Mouse (Mus musculus) right cerebral cortex, postnatal 36 days (tissue): ENCODE data around the gene Fat3.
A peak's percentile ranks its signal among the peaks of the same experiment; 100 is the strongest.

Experiments
- DNase-seq, 2 experiments: peaks; one replicate each; pipeline ENCODE4 v3.0.0; 2022; ENCODE audit warnings: low spot score in 2 of 2, mixed read lengths in 1 of 2

Gene Fat3

DNA sequence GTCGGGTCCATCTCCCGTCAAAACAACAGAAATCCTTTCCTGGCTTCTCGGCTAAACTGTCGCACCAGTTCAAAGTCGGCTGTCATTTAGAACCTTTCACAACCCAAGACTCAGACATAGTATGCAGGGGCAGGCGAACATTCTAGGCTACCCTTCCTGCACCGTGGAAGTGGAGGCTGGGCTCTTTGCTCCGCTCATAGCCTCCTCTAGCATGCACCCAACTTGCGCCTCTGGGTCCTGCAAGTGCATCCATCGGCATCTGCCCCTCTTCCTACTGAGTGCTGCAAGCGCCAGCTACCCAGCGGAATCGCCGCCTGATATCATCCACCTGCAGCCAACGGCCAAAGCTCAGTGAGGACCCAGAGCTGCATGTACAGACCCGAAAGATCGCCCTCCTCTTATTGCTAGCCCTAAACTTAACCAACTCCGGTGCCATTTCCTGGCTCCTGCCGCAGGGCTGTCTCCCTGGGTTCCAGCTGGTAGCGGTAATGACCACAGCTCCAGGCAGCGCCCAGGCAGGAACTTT lies at the start of gene Fat3:
Fat3 (minus strand) TSS at position 100 of the 526 bp plus-strand sequence.
- peak; percentile 35 to 39 for DNase-seq

DNA sequence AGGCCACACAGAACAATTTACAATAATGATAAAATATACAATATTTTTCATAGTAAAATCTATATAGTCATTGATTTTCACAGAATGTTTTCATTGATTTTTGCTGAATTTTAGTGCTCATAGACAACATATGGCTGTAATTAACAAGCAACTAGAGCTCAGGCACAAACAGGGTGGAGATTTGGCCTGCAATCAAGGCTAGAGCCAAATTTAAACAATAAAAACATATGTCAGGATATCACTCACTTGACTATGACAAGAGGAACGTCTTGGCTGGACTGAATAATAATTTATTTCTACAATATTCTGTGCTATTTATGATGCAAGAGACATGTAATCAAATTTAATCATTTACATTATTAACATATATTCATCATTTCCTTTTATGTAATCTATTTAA lies 31.8 kb upstream of the Fat3 start:
- no peak for DNase-seq

DNA sequence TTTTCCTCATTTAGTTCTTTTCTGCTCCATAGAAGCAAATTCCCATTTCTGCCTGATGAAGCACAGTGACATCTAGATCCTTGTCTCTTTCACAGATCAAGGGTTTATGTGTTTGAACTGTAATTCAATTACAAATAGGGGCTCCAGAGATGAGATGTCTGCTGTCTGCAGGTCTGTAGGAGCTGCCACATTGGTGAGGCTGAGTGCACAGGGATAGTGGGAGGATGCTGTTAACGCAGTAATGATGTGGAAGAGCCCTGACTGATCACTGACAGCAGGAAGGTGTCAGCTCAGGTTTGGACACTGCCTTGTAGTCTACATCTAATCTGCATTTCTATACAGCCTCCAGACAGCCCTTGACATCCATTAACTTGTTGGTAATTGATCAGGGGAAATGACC lies 16.5 kb upstream of the Fat3 start:
- no peak for DNase-seq

DNA sequence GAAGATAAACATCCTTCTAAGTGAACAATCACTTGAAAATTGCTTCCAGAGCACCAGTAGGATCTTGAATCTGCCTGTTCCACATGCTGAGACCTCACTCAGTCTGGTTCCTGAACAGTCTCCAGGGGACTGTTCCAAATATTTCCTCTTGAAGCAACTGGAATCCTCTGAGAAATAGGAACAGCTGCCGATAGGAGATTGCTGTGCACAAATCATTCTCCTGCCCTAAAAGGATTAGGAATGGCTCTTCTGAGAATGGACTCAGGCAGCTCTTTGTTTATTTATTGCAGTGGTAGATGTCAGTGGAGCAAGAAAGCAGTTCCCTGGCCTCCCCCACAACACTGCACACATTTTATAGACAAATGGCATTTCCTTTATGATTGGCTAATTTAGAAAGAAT lies 10.9 kb upstream of the Fat3 start:
- DNase-seq = no peak

DNA sequence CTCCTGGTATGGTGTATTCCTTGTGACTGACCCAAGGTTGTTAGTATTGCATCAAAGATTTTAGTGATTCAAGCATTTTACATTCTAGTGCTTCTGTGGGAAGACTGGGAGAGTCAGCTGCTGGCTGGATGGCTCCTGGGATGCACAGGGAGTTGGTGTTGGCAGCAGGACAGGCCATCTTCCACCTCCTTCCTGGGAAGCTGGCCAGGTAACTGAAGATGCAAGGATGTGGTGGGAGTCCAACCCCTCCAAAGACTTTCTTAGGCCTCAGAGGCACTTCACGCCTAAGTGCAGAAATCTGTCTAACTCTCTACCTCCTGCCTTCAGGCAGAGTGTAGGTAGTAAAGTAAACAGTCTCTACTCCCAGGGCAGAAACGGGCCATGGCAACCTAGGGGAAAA lies 2.7 kb upstream of the Fat3 start:
- peak in 1 of 2 experiments; percentile 18 for DNase-seq

DNA sequence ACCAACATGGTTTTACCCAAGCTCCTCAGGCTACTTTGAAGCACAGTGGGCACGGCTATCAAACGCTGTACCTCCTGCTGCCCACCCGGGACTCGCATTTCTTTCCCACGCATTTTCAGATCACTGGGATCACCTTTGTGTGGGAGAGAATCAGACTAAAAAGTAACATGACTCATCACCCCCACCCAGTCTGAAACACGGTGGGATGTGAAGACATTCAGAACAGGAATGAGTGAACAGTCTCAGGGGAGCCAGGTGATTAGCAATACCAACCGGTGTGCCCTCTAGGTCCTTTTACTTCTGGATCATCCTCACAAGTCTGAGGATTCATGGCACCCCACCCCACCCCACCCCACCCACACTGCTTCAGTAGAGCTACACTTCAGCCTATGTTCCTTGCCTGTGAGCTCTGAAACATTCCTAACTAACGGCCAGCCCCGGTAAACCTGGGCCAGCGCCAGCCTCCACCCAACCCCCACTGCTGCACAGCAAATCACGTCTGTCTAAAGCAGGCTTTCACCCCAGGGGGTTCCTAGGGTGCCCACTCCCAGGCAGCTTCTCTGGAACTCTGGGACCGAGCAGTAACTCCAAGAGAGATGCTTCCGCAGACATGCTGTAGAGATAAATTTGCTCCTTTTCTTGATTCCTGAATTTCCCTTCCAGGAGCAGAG lies 1.7 kb upstream of the Fat3 start:
- peak; percentile 10 to 39 for DNase-seq

DNA sequence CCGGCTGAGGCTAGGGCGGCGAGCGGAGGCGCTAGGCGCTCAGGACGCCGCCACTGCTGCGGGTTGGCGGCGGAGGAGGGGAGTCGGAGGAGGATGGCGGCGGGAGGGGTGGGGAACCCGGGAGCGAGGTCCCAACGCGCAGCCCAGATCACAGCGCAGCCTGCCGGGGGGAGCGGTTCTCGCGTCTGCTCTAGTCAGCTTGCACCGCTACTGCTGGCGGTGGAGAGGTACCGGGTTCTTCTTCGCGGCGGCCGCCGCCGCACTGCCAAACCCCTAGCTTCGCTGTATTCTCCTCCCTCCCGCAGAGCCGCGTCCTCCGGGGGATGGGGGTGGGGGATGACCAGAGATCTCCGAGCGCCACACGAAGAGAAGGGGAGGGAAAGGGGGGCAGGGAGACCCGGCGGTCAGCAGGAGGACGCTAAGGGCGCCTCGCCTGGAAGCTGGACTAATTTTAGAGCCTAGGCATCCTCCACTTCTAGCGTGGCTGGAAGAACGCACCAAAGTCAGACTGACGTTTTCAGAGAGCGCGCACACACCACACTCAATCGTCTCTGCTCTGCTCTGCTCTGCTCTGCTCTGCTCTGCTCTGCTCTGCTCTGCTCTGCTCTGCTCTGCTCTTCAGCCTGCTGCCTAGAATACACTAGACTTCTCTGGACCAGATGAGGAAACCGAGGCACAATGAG lies 1.0 kb upstream of the Fat3 start:
- peak; percentile 75 to 77 for DNase-seq

DNA sequence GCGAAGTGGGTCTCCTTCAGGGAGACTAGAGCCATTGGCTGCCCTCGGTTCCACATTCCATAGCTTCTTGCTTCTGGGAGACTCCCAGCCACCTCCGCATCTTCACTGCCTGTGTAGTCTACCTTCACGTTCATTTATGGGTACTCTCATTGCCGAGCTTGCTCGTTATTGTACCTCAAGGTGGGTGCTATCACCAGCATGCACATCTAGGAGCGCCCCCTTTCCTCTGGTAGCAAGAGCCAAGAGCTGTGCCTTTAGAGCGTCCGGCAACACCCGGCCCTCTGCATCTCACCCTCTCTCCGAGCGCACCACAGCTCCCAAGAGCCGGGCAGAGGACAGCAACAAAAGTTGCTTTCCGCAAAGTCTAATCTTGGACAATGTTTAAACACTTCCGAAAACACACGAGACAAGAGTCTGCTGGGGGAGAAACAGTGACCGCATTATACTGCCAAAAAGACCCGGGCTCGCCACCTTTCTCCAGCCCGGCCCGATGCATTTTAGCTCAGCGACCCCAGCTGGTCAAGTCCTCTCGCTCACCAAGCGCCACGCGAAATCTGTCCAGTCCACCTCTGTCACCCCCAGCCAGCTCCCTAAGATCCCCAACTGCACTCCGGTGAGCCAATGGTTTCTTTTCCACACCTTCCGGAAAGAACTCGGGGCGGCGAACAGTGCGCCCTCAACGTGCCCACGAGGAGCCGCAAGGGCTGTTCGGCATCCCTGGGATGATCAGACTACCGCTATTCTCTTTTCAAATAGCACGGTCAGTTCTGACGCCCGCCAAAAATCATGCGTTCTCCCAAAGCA lies 501 bp downstream of the Fat3 start:
- peak; percentile 33 to 49 for DNase-seq

DNA sequence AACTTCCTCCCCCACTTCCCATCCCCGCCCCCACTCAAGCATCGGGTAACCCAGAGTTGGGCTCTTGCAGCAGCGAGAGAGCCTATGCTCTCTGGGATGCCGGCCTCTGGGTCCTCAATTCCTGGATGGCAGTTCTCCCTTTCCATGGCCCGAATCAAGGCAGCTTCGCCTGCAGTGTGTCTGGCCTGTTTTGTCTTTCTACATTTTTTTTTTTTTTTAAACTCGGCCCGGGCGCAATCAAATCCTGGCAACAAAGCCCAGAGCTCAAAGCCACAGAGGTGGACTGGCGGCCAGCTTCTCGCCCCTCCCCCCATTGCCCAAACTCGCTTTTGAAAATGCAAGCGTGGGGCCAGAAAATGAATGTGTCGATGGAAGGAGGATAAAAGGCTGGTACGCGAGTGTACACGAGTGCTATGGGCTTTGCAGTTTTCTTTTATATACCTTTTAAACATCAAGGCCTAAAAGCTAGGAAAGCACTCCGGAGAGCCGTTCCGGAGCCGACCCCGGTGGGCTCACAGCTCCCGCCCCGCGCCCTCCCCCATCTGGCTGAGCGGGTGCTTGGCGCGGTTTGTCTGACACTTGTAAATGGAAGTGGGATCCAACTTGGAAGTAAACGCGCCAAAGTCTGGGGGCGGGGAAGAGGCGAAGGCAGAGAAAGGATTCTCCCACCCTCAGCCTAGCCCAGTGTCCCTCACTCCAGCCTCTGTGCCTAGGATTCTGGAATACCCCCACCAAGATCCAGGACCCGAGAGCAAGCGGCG lies 1.3 kb downstream of the Fat3 start:
- DNase-seq = peak; percentile 62 to 66

DNA sequence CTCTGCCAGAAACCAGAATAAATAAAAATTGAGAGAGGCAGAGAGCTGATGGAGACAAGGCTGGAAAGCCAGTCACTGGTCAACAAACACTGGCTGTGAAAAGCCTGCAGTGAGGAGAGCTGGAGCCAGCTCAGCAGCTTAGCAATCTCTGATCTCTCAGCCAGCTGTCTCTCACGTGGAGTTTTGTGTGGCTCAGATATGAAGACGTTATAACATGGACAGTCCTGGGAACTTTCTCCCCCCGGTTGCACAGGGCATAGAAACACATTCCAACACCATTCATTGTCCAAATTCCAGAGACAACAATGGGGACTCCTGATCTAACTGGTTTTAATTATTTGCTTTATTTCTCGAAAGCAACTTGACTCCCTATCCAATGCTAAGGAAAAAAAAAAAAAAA lies 2.2 kb downstream of the Fat3 start:
- DNase-seq = peak in 1 of 2 experiments; percentile 10

DNA sequence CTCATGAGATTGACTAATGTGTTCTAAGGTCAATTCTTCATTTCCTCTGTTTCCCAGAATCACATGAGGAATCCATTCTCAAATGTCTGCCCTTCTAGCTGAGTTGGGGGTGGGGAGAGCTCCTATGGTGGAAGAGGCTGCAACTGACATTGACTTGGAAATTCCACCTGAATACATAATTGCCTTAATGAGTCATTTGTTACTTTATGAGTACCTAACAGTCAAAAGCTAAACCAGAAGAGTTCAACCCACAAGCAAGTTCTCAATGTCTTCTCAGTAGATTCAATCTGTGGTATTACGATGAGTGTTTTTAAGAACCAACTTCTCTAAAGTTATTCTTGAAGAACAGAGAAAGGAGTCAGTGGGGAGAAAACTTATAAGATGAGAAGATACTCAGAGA lies 3.7 kb downstream of the Fat3 start:
- no peak for DNase-seq

DNA sequence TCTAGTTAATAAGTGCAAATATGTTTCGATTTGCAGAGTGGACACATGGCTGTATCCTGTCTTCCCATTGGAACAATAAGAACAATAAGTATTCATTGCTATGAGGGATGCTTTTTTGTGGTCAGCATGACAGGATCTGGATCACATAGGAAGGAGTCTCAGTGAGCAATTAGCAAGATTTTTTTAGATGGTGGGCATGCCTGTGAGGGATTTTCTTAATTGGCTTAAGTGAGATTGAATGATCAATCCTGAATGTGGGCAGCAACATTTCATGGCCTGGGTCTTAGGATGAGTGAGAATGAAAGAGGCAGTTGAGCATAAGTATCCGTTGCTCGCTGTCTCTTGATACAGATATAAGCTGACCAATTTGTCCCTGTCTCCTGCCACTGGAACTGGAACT lies 4.8 kb downstream of the Fat3 start:
- DNase-seq = no peak

DNA sequence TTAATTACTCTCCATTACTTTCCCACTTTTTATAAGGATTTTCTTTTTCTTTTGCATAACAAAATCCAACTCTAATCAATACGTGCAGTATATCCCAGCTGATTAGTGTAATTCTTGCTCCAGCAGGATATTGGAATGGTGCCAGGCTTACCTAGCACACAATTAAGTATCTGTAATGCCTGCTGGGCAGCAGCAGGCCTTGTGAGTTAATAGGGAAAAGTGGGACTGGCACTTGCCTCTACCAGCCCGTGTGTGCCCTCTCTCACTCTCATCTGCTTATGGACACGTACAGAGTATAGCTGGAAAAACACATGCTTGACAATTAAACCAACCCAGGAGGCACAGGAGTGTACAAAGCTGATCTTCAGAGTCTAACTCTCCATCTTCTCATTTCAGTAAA lies 11.4 kb downstream of the Fat3 start:
- DNase-seq = no peak

DNA sequence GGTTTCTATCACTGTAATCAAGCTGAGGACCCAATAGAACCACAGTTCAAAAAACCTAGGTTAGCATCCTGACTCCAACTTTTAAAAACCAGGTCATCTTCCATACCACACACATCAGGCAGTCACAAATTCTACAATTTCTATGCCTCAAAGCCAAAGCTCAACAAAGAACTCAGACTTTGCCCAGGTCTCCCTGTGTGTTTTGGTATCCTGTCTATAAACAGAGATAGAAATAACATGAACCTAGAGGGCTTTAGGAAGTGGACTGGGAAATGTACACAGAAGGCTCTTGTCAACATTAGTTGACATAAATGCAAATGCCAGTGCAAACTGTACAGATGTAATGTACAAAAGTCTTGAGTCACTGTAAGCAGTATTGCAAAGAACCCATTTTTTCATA lies 13.5 kb downstream of the Fat3 start:
- no peak for DNase-seq

DNA sequence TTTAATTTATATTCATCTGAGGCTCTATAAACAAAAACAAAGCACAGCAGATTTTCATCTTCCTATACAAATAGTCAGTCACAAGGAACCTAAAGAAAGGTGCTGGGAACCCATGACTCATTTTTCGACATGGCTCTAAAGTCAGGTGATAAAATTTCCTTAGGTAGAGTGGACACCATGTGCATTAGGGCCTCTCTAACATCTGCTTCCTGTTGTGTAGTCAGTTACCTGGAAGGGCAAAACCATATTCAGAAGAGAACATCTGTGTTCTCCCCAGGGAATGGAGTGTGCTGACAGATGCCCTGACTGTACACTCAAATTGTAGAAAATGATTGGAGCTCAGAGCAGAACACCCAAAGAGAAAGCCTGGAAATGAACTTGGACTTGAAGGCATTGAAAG lies 14.9 kb downstream of the Fat3 start:
- no peak for DNase-seq

DNA sequence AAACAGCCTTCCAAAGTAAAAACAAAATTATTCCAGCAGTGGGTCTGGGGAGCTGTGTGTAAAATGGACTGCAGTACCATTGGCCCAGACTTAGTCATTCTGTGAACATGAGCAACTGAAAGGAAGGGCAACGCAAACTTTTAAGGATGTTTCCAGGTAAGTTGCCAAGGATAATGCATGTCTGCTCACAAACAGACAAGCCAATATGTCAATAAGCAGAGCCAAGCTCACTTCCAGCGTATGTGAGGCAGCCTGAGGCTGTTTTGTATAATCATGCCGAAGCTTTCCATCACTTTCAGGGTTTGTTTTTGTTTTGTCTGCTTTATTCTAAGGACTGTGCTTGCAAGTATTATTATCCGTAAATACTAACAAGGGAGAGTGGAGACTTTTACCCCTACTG lies 15.9 kb downstream of the Fat3 start:
- DNase-seq = no peak

DNA sequence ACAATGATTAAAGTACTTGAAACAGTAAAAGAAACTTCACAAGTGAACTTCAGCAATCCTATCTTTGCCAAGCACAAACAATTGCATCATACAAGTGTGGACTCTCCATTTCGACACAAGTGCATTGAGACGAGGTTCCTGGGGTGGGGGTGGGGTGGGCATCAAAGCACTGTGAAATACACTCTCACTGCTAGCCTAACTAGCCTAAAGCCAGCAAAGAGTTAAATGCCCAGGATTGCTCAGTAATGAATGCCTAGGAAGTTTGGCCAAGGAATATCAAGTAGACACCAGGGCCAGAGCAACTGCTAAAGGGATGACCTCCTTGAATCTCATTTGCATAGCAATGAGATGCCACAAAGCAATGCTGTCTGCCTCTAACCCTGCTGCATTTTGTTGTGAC lies 16.3 kb downstream of the Fat3 start:
- DNase-seq = no peak

DNA sequence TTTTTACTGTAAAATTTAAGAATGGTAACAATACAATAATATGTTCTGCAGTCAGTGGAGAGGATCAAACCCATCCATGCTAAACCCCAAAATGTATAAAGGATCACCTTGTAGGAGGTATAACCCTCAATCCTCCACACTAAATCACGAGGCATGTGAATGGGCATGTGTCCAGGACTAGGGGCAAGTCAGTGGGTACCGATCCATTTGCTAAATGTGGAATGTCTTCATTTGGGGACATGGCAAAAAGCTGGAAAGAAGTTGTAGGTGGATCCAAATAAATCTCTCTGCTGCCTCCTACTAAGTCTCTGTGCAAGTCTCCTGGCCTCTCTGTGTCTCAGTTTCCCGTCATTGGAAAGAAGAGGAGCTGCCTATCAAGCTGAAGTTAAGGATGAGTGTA lies 39.6 kb downstream of the Fat3 start:
- no peak for DNase-seq

DNA sequence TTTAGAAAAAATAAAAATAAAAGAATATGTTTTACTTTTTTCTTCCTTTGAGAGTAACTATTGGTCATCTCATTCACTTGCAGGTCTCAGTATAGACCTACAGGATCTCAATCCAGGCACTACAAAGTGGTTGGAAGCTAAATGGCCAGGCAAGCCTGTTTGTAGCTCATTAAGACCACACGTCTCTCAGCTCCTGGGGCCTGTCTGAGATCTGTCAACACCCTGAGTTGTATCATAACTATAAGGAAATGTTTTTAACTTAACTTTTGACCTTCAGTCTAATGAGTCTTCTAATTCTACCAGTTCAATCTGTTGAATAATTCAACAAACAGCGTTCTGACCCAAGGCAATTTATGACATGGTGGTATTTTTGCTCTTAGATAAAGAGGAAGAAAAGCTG lies 40.5 kb downstream of the Fat3 start:
- DNase-seq = no peak

DNA sequence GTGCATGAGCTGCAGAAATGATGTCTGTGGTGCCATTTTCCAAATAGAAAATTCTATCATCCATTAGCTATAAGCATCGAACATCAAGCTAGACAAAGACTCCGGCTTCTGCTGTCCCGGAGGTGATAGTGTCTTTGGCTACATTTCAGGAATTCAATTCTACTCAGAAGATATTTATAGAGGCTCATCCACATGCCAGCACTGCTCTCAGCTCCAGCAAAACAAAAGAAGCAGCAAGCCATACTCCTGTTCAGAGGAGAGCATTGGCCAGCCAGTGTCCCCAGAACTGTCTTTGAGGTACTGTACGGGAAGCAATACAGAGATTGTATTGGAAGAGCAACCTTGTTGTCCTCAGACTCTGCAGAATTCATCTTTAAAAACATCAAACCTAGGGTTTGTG lies 59.2 kb downstream of the Fat3 start:
- no peak for DNase-seq

DNA sequence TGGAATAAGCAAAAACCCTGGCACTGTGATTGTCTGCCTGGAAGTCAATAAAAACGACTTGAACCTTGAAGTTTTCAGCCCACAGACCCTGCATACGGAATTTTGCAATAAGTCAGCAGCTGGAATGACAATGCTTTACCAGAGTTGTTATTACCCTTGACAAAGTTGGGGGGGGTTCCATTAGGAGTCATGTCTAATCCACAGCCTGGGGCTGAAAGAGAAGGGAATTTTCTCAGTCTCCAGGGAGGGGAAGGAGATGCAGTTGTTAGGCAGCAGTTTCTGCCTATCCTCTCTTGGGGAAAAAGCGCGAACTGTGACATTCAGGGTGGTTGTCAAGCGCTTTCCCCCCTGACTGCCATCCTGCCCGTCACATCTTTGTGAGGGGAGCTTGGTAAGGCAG lies 60.4 kb downstream of the Fat3 start:
- DNase-seq = no peak

DNA sequence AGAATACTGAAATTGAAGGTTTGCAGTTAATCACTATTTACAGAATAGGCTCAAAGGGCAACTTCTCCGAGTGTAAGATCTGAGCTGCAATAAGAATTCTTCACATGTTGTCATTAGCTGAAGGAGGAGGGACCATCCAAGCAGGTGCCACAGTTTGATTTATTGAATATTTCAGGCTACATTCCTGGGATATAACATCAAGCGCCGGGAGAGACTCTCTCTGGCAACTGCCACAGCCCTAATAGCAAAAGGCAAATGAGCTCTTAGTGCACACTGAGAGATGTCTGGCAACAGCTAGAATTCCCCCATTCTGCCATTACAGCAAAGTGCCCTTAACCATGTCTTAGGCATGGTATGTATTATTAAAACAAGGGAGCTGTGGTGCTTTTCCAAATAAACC lies 61.1 kb downstream of the Fat3 start:
- DNase-seq = no peak
